In genomic region chr2:44222176-44222753, GRCm38 (mm10) we compare ENCODE assay signal across 9 mouse cellular contexts.
DNase-seq lines count a peak whose midpoint lies in the region; ATAC-seq and TF ChIP-seq lines count a peak whose summit lies in the region.
"Had no signal": no experiment of that assay in that cellular context is flagged by ENCODE, and none has a peak within 500 bp of the region (broad histone marks: within the 10 kb centered on the region; RNA-seq: fewer than 3 reads in every experiment).

No protein-coding gene starts in this region.

- no peaks in the 10 kb centered on the region for H3K27me3 ChIP-seq in kidney, postnatal 0 days (ENCODE audit: insufficient read depth, low read length)
- H3K27me3 ChIP-seq in forebrain, embryonic 16.5 days (replicated peaks; ENCODE audit: control insufficient read depth, insufficient read depth, low read length) = no peaks in the 10 kb centered on the region
- H3K27me3 ChIP-seq: forebrain, embryonic 13.5 days had no signal

- H3K4me1 ChIP-seq in kidney, postnatal 0 days (replicated peaks; ENCODE audit: insufficient read depth, low read length) = no peaks in the 10 kb centered on the region
- H3K4me1 ChIP-seq in forebrain, embryonic 16.5 days (replicated peaks; ENCODE audit: control insufficient read depth, insufficient read depth, low read length) = peaks cover 11% of the 10 kb centered on the region

- WGBS in kidney, postnatal 0 days = 9% methylated on average over 6 of the region's 6 CpGs
- WGBS in forebrain, embryonic 16.5 days = 8% methylated on average over 6 of the region's 6 CpGs

- H3K27ac ChIP-seq in kidney, postnatal 0 days = 0 out of 2 replicates have a peak overlapping the region, but pooled peaks have one; percentile 5
- no peak overlapping the region for H3K27ac ChIP-seq in forebrain, embryonic 16.5 days (ENCODE audit: low read length)
- H3K27ac ChIP-seq: forebrain, embryonic 13.5 days had no signal

- no peak for ATAC-seq in kidney, postnatal 0 days (replicated peaks; ENCODE audit: low FRiP score, low read depth)
- no peak for ATAC-seq in forebrain, embryonic 16.5 days
- ATAC-seq: forebrain, embryonic 13.5 days had no signal

- H3K36me3 ChIP-seq in kidney, postnatal 0 days (ENCODE audit: insufficient read depth, low read length) = no peaks in the 10 kb centered on the region
- H3K36me3 ChIP-seq in forebrain, embryonic 16.5 days (ENCODE audit: control insufficient read depth, insufficient read depth) = no peaks in the 10 kb centered on the region

- DNase-seq in kidney, adult 11 months = peak; percentile 6
- no peak for DNase-seq in kidney, adult 18-20 months
- peak; percentile 13 for DNase-seq in WW6 (ENCODE audit: low read depth, low spot score)
- DNase-seq in brain, embryonic 14.5 days (ENCODE audit: low read depth) = peak; percentile 31
- peak; percentile 79 for DNase-seq in kidney, postnatal 0 days (ENCODE audit: low spot score)
- no peak for DNase-seq in thymus, postnatal 14 days
- DNase-seq: left cerebral cortex, postnatal 4 days had no signal

- H3K4me2 ChIP-seq in kidney, postnatal 0 days (ENCODE audit: low read length) = no peak overlapping the region
- H3K4me2 ChIP-seq in forebrain, embryonic 16.5 days (ENCODE audit: low read length) = no peak overlapping the region
- H3K4me2 ChIP-seq: forebrain, embryonic 13.5 days had no signal

- H3K9ac ChIP-seq in kidney, postnatal 0 days (ENCODE audit: low read depth, low read length) = no peak overlapping the region
- H3K9ac ChIP-seq in forebrain, embryonic 16.5 days (replicated peaks; ENCODE audit: low read depth, low read length) = no peak overlapping the region
- H3K9ac ChIP-seq: forebrain, embryonic 13.5 days had no signal

- no peak for TF ChIP-seq CTCF in brain, embryonic 14.5 days (IDR thresholded peaks at IDR 0.05; ENCODE audit: borderline replicate concordance, extremely low read depth, insufficient read depth, insufficient read length)
- no peak for TF ChIP-seq CTCF in kidney, postnatal 0 days (IDR thresholded peaks at IDR 0.05; ENCODE audit: low read depth)

- H3K9me3 ChIP-seq in kidney, postnatal 0 days (replicated peaks; ENCODE audit: low read length) = no peaks in the 10 kb centered on the region
- H3K9me3 ChIP-seq in forebrain, embryonic 16.5 days (ENCODE audit: control insufficient read depth, low read length) = no peaks in the 10 kb centered on the region
- H3K9me3 ChIP-seq: forebrain, embryonic 13.5 days had no signal

- H3K4me3 ChIP-seq in kidney, postnatal 0 days (replicated peaks; ENCODE audit: low read depth, low read length) = no peak overlapping the region
- H3K4me3 ChIP-seq in forebrain, embryonic 16.5 days (replicated peaks; ENCODE audit: low read length) = no peak overlapping the region
- H3K4me3 ChIP-seq: forebrain, embryonic 13.5 days had no signal

- no peak for TF ChIP-seq POLR2A in brain, embryonic 14.5 days (IDR thresholded peaks at IDR 0.05; ENCODE audit: borderline replicate concordance, extremely low read depth, insufficient read depth, insufficient read length, poor library complexity, severe bottlenecking)

Comparison
In these comparisons a context has a peak if more than half of its experiments do, and no peak if none do; other contexts are left out.
1. DNase-seq: peak in kidney, adult 11 months (single experiment), WW6 (single experiment), brain, embryonic 14.5 days (single experiment) and kidney, postnatal 0 days (single experiment); none in kidney, adult 18-20 months (single experiment) and thymus, postnatal 14 days (single experiment).